Mouse (Mus musculus): ENCODE data around the gene Rhog.
"Not testable (repeated sequence)": the region's sequence is repeated elsewhere in the genome, so short reads cannot be mapped to it uniquely, and the experiment has no call there.

Rhog gene

GRCm38 (mm10) chr7:102255954-102256353 is at the start of gene Rhog:
Gene Rhog, minus strand, starts transcription at chr7:102256054.
- no peak for DNase-seq (ENCODE audit: low read depth, low spot score)

DNA sequence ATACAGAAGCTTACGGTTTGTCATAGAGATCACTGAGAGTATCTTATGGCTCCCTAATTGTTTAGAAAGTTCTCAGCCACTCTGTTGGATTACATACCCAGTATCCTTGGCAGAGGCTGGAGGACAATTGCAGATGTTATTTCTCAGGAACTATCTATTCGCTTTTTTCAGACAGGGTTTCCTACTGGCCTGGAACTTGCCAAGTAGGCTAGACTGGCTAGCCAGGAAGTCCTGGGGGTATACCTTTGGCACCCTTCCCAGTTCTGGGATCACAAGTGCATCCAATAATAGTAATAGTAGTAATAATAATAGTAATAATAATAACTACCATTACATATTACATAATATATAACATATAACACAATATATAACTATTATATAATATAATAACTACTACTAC is 49.7 kb upstream of the Rhog start:
- DNase-seq (ENCODE audit: low read depth, low spot score): no peak

GRCm38 (mm10) chr7:102302471-102302870 is 46.6 kb upstream of the Rhog start:
- no peak for DNase-seq (ENCODE audit: low read depth, low spot score)

GRCm38 (mm10) chr7:102300761-102301160 is 44.9 kb upstream of the Rhog start:
- DNase-seq (ENCODE audit: low read depth, low spot score): no peak

DNA sequence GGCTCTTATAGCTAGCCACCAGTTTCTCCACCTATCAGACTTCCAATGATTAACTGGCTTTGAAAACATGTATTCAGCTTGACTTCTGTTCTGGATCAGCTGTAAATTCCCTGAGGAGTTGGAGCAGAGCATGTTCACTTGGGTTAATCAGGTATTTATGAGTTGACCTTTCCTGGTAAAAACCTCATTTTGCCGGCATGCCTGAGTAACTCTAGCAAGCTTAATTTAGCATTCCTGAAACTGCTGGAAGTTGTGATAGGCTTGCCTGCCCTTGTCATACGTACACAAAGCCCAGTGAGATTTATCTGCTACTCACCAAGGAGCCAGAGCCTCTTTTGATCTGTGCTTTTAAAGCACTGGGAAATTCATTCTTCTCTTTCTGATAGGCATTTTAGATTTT is 37.4 kb upstream of the Rhog start:
- no peak for DNase-seq (ENCODE audit: low read depth, low spot score)

GRCm38 (mm10) chr7:102292228-102292627 is 36.4 kb upstream of the Rhog start:
- no peak for DNase-seq (ENCODE audit: low read depth, low spot score)

DNA sequence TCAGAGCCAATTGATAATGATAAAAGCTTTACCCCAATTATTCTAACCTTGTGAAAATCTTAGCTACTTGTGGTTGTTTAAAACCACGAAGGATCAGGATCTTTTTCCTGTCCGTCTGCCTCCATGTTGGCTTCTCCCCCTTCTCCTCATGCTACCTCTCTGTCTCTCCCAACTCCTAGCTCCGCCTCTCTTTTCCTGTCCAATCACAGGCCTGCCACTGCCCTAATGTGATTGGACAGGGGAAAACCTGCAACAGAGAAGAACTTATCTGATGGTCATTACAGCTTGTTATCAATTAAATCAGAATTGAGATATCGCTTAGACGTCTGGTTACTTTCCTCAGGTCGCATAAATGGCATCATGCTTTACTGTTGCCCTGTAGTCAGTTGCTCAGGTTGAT is 33.6 kb upstream of the Rhog start:
- no peak for DNase-seq (ENCODE audit: low read depth, low spot score)

DNA sequence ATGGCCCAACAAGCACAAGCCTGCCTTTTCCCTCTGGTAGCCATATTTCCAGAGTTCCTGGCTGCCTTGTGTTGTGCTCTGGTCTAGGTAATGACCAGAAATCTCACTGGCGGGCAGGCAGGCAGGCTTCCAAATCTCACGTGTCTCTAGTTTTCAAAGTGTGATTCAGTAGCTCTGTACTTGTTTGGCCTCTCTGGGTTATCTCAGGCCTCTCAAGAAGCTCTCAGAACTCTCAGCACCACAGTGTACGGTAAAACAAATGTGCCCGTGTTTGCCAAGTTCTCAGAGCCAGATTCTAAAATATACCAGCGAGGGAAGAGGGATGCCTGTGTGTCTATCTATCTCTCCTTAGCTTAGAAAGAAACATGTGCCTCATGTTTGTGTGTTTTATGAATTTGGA is 26.4 kb upstream of the Rhog start:
- no peak for DNase-seq (ENCODE audit: low read depth, low spot score)

- no peak for DNase-seq (ENCODE audit: low read depth, low spot score)
Observed at GRCm38 (mm10) chr7:102281403-102281802, 25.5 kb upstream of the Rhog start.

GRCm38 (mm10) chr7:102272422-102272948 is 16.6 kb upstream of the Rhog start:
- no peak for DNase-seq (ENCODE audit: low read depth, low spot score)

DNA sequence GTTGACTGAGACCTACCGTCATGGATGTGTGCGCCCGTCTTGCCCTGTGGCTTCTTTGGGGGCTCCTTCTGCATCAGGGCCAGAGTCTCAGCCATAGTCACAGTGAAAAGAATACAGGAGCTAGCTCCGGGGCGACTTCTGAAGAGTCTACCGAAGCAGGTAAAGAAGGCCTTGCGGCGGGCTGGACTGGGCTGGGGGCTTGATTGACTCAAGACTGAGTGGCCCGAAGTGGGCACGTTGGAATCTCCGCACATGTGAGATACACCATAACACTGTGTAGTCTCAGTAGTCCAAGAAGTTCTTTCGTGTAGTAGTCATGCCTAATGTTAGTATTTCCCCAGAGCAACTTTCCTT is 12.5 kb upstream of the Rhog start:
- DNase-seq (ENCODE audit: low read depth, low spot score): no peak

DNA sequence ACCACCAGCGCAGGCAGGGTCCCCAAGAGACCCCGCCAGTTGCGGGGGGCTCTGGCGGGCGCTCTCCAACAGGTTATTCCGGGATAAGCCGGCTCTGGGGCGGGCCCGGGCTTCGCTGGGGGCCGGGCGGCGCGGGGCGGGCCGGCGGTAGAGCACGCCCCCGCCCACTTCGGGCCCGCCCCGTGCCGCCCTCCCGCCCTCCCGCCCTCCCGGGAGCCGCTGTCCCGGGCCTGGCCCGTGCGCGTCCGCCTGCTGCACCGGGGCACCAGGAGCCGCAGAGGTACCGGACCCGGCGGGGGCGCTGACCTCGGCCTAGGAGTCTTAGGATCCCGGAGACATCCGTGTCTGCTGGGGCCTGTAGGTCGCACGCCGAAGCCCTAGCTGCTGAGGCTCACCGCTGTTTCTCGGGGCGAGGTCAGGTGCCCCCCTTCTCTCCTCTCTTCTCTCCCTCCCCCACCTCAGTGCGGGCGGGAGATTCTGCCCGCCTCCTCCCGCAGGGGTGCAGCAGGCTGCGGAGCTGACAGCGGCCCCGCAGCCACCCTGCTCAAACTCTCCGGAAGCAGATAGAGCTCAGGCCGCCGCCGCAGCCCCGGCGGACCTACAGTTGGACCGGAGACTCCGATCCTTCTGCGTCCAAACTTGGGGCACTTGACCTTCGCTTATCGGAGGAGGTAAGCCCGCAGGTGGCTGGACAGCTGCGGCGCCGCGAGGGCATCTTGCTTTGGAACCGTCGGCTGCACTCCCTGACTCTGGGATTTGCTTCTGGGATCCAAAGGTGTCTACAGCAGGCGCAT is 11.9 kb upstream of the Rhog start, which contains the start of gene Stim1:
TSS of gene Stim1 (plus strand) at position 206 of the 794 bp plus-strand sequence.
- peak; percentile 42 for DNase-seq (ENCODE audit: low read depth, low spot score)

GRCm38 (mm10) chr7:102267113-102267579 is 11.3 kb upstream of the Rhog start:
- DNase-seq (ENCODE audit: low read depth, low spot score): peak; percentile 79

DNA sequence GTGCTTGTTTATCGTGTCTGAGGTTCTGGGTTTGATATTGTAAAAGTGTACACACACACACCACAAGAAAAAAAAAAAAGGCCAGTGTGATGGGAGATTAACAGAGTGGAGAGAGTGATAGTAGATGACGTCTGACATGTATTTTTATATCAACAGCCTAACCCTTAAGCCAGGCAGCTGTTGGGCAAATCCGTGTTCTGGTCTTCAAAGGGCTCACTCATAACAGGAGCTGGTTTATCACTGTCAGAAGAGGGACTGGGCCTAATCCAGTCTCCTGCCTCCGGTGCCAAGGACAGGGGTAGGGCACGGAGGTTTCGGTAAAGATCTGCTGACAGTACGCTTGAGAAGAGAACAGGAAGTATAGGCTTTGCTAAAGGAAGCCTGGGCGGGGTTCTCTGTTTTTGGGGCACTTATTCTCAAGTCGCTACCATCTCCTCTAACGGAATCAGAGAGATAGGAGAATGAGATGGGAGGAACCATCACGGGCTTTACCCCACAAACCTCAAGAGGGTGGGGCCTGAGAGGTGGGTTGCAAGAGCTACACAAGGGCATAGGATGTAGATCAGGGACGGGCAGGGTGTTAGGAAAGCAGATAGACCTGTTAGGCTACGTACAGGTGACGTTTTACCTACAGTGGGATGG is 10.7 kb upstream of the Rhog start:
- DNase-seq (ENCODE audit: low read depth, low spot score): no peak

DNA sequence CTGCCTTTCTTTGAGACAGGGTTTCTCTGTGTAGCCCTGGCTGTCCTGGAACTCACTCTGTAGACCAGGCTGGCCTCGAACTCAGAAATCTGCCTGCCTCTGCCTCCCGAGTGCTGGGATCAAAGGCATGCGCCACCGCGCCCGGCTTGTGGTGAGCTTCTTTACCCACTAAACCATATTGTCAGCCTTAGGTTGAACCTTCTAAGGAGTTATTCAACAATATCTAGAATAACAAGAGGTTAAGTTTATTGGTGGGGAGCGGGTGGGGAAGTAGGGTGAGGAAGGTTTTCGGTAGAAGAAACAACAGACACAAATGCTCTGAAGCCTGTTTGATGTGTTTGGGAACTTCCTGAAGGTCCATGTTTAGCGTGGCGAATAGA is 10.2 kb upstream of the Rhog start:
- not testable (repeated sequence) for DNase-seq (ENCODE audit: low read depth, low spot score)

GRCm38 (mm10) chr7:102263020-102263419 is 7.2 kb upstream of the Rhog start:
- DNase-seq (ENCODE audit: low read depth, low spot score): no peak

DNA sequence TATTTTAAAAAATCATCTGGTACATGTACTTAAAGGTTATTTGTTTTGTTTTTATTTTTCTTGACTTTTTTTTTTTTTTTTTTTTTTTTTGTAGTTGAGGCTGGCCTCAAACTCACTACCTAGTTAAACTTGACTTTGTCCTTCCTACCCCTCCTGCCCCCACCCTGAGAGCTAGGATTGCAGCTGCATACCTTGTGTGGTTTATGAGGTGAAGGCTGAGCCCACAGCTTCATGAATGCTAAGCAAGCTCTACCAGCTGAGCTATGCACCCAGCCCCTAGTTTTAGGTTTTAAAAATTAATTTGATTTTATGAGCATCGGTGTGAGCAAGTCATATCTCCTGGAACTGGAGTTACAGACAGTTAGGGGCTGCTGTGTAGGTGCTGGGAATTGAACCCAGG is 4.7 kb upstream of the Rhog start:
- no peak for DNase-seq (ENCODE audit: low read depth, low spot score)

DNA sequence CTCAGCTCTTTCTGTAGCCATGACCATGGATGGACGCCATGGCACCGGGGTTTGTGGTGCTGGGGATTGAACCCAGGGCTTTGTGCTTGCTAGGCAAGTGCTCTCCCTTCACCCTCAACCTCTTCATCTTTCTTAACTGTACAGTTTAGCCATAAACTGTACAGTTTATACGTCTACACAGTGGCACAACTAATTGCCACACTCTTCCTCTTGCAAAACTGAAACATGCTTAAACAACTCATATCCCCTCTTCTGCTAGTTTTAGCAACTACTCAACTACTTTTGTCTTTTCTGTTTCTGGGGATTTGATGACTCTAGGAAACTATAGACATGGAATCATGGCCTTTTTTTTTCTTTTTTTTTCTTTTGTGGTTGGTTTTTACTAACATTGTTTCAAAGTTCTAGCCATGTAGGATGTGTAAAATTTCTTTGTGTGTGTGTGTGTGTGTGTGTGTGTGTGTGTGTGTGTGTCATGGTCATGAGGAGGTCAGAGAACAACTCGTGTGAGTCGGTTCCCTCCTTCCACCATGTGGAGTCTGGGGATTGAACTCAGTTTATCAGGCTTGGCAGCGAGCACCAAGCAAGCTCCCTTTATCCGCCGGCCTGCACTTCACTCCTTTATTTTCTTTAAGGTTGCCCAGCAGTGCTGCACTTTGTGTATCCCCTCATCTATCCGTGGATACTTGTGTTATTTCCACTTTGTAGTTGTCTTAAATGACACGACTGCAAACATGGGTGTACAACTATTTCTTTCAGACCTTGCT is 4.0 kb upstream of the Rhog start:
- no peak for DNase-seq (ENCODE audit: low read depth, low spot score)

DNA sequence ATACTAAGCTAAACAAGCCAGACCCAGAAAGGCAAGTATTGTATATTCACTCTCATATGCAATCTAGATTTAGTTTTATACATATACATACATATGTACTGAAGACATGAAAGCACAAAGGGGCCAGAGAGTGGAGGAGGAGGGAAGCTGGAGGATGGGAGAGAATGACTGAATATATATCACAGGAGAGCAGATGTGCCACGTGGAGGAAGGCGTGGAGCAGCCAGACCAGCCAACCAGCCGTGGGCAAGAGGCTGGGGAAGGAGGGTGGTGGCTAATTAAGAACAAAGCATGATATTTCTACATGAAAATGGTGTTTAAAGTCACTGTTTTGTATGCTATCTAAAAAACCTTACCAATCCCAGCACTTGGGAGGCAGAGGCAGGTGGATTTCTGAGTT is 2.9 kb upstream of the Rhog start:
- no peak for DNase-seq (ENCODE audit: low read depth, low spot score)

- DNase-seq (ENCODE audit: low read depth, low spot score): no peak
Observed at GRCm38 (mm10) chr7:102258189-102258588, 2.3 kb upstream of the Rhog start.

DNA sequence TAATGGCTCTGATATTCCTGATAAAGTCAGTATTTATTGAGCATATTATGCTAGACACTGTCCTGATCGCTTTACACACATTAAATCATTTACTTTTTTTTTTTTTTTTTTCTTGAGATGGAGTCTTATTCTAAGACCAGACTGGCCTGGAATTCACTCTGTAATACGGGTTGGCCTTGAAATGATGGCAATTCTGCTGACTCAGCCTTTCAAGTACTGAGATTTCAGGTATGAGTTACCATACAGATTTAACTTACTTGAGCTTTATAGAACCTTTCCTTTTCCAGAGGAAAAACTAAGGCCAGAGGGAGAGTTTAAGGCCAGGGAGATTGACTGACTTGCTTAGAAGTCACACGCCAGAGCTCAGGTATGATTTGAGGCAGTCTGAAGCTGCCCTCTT is 782 bp upstream of the Rhog start:
- no peak for DNase-seq (ENCODE audit: low read depth, low spot score)

DNA sequence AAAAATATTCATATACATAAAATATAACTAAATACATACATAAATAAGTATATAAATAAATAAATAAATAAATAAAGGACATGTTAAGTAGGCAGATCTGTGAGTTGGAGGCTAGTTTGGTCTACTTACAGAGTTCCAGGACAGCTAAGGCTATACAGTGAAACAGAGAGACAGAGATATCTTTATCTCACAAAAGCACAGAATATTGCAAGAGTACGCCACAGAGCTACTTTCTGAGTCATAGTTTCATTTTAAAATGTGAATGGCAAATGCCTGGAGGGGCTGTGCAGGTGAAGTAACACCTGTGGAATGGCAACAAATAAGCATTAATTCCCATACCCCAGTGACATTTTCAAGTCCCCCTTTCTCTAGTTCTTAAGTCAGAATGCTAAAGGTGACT is 2.2 kb downstream of the Rhog start:
- DNase-seq (ENCODE audit: low read depth, low spot score): no peak
